In the genomic region with DNA sequence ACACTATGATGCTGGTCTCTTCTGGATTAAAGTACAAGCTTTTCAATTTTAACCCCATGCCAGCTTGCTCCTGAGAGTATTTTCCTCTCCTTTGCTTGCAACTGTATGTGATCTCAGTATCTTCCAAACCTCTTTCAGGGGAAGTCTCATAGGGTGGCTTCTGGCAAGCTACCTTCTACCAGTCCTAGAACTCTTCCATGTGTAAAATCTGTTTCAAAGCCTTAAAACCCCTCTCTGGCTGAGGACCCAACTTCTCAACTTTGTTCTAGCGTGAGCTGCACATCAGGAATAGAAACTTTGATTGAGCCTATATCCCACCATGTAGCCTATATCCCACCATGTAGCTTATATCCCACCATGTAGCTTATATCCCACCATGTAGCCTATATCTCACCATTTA, we compare ENCODE assay signal across 9 mouse cellular contexts. TPM values are rescaled to one million over a fixed set of nuclear protein-coding genes. Genes with fewer than 3 reads are reported as not detected.
DNase-seq lines count a peak whose midpoint lies in the region; ATAC-seq and TF ChIP-seq lines count a peak whose summit lies in the region.
"Had no signal": no experiment of that assay in that cellular context is flagged by ENCODE, and none has a peak within 500 bp of the region (broad histone marks: within the 10 kb centered on the region; RNA-seq: fewer than 3 reads in every experiment).

No protein-coding gene starts in this region.

- TF ChIP-seq CTCF in bone marrow, adult 2 months (IDR thresholded peaks at IDR 0.05; ENCODE audit: control insufficient read depth, insufficient read depth, low read length) = no peak
- TF ChIP-seq CTCF in kidney, adult 2 months (conservative IDR thresholded peaks at IDR 0.05; ENCODE audit: insufficient read depth, insufficient read length, low read depth, low read length) = no peak

- peak overlapping the region; percentile 58 for H3K4me3 ChIP-seq in heart, embryonic 15.5 days
- peak overlapping the region; percentile 97 for H3K4me3 ChIP-seq in bone marrow, adult 2 months (replicated peaks; ENCODE audit: control insufficient read depth, low read depth, low read length)
- H3K4me3 ChIP-seq in hindbrain, embryonic 14.5 days (replicated peaks; ENCODE audit: low read length) = peak overlapping the region; percentile 51
- H3K4me3 ChIP-seq in midbrain, embryonic 13.5 days (replicated peaks) = peak overlapping the region; percentile 51
- no peak overlapping the region for H3K4me3 ChIP-seq in kidney, adult 2 months (ENCODE audit: insufficient read depth, low read depth, low read length)

- no peak overlapping the region; the same call in 1 of the 2 replicates for H3K9ac ChIP-seq in heart, embryonic 15.5 days
- H3K9ac ChIP-seq in hindbrain, embryonic 14.5 days = no peak overlapping the region; the same call in 1 of the 2 replicates
- no peak overlapping the region for H3K9ac ChIP-seq in midbrain, embryonic 13.5 days (replicated peaks)

- H3K36me3 ChIP-seq in heart, embryonic 15.5 days = no peaks in the 10 kb centered on the region
- no peaks in the 10 kb centered on the region for H3K36me3 ChIP-seq in hindbrain, embryonic 14.5 days (replicated peaks; ENCODE audit: control insufficient read depth, insufficient read depth)
- H3K36me3 ChIP-seq in midbrain, embryonic 13.5 days = no peaks in the 10 kb centered on the region
- no peaks in the 10 kb centered on the region for H3K36me3 ChIP-seq in kidney, adult 2 months (ENCODE audit: control insufficient read depth, insufficient read depth, low read length)

- whole genome bisulfite sequencing in heart, embryonic 15.5 days = 74% methylated on average over 1 of the region's 1 CpGs
- 4% methylated on average over 1 of the region's 1 CpGs for WGBS in bone marrow, adult 2 months
- WGBS in hindbrain, embryonic 14.5 days = 86% methylated on average over 1 of the region's 1 CpGs
- 78% methylated on average over 1 of the region's 1 CpGs for WGBS in midbrain, embryonic 13.5 days
- 85% methylated on average over 1 of the region's 1 CpGs for WGBS in kidney, adult 2 months

- H3K4me2 ChIP-seq in heart, embryonic 15.5 days = peak overlapping the region; percentile 93; the same call in 1 of the 2 replicates
- H3K4me2 ChIP-seq in hindbrain, embryonic 14.5 days (replicated peaks) = peak overlapping the region; percentile 96
- H3K4me2 ChIP-seq in midbrain, embryonic 13.5 days (replicated peaks) = peak overlapping the region; percentile 79

- peaks cover 6% of the 10 kb centered on the region; the same call in 1 of the 2 replicates for H3K27me3 ChIP-seq in heart, embryonic 15.5 days
- no peaks in the 10 kb centered on the region for H3K27me3 ChIP-seq in hindbrain, embryonic 14.5 days (ENCODE audit: control insufficient read depth, insufficient read depth, low read length)
- H3K27me3 ChIP-seq in midbrain, embryonic 13.5 days = 0 out of 2 replicates have a peak, but pooled peaks cover 6% of the 10 kb centered on the region
- no peaks in the 10 kb centered on the region for H3K27me3 ChIP-seq in kidney, adult 2 months (replicated peaks; ENCODE audit: control insufficient read depth, insufficient read depth, low read length)

- no peaks in the 10 kb centered on the region for H3K9me3 ChIP-seq in heart, embryonic 15.5 days (replicated peaks)
- H3K9me3 ChIP-seq in hindbrain, embryonic 14.5 days (ENCODE audit: control insufficient read depth, low read length) = no peaks in the 10 kb centered on the region
- H3K9me3 ChIP-seq in midbrain, embryonic 13.5 days = no peaks in the 10 kb centered on the region

- no peak for ATAC-seq in heart, embryonic 15.5 days (replicated peaks; ENCODE audit: insufficient number of reproducible peaks, insufficient read depth, low FRiP score, low read depth)
- no peak for ATAC-seq in hindbrain, embryonic 14.5 days (ENCODE audit: low FRiP score)
- no peak for ATAC-seq in midbrain, embryonic 13.5 days

- no peak for TF ChIP-seq POLR2A in bone marrow, adult 2 months (IDR thresholded peaks at IDR 0.05; ENCODE audit: borderline replicate concordance, control insufficient read depth, low read depth, low read length)
- TF ChIP-seq POLR2A in kidney, adult 2 months (IDR thresholded peaks at IDR 0.05; ENCODE audit: low read depth, low read length) = no peak

- peaks cover 13% of the 10 kb centered on the region for H3K4me1 ChIP-seq in heart, embryonic 15.5 days (replicated peaks)
- H3K4me1 ChIP-seq in bone marrow, adult 2 months (ENCODE audit: control insufficient read depth, insufficient read depth, low read length) = peaks cover 2% of the 10 kb centered on the region
- H3K4me1 ChIP-seq in hindbrain, embryonic 14.5 days (replicated peaks; ENCODE audit: control insufficient read depth, insufficient read depth, low read length) = peaks cover 10% of the 10 kb centered on the region
- peaks cover 14% of the 10 kb centered on the region for H3K4me1 ChIP-seq in midbrain, embryonic 13.5 days (replicated peaks)
- no peaks in the 10 kb centered on the region for H3K4me1 ChIP-seq in kidney, adult 2 months (ENCODE audit: control insufficient read depth, insufficient read depth, low read length)

- H3K27ac ChIP-seq in heart, embryonic 15.5 days = peak overlapping the region; percentile 54; the same call in 1 of the 2 replicates
- H3K27ac ChIP-seq in bone marrow, adult 2 months (ENCODE audit: control insufficient read depth, insufficient read depth, low read depth, low read length, poor library complexity) = peak overlapping the region; percentile 98
- no peak overlapping the region for H3K27ac ChIP-seq in hindbrain, embryonic 14.5 days
- no peak overlapping the region for H3K27ac ChIP-seq in midbrain, embryonic 13.5 days
- H3K27ac ChIP-seq in kidney, adult 2 months (ENCODE audit: insufficient read depth, low read depth, low read length) = no peak overlapping the region

- DNase-seq in heart, adult 11 months = no peak
- no peak for DNase-seq in hindbrain, embryonic 14.5 days (ENCODE audit: low spot score)
- no peak for DNase-seq in right cerebral cortex, adult 18-20 months
- DNase-seq in kidney, adult 2 months = no peak
- no peak for DNase-seq in layer of hippocampus, adult 9-11 months
- DNase-seq: layer of hippocampus, postnatal 36 days had no signal

RNA-seq across cellular contexts. Expression of a gene that starts 1.1 kb away (rescaled TPM):
- 2.7 and 8.1 TPM in 2 replicates for polyA plus RNA-seq in heart, embryonic 15.5 days (2015; fragmentation: Nextera tagmentation; extraction: Ambion mirVana)
- 20.3 and 26.9 TPM in 2 replicates for polyA plus RNA-seq in bone marrow, adult 2 months (2011; ENCODE audit: insufficient read depth, insufficient read length, low replicate concordance, missing spikeins)
- polyA plus RNA-seq in hindbrain, embryonic 14.5 days (2014; fragmentation: Nextera tagmentation; extraction: Ambion mirVana) = 2.9 and 4.3 TPM in 2 replicates
- 3.1 TPM in 2 replicates for polyA plus RNA-seq in midbrain, embryonic 13.5 days (2015; fragmentation: Nextera tagmentation; extraction: Ambion mirVana)
- 0.95 and 1.9 TPM in 2 replicates for polyA plus RNA-seq in kidney, adult 2 months (2012; rRNA removed)

Comparison
In these comparisons a context has a peak if more than half of its experiments do, and no peak if none do; other contexts are left out.
1. H3K27ac ChIP-seq: peak in heart, embryonic 15.5 days (single experiment) and bone marrow, adult 2 months (single experiment); none in hindbrain, embryonic 14.5 days (single experiment), midbrain, embryonic 13.5 days (single experiment) and kidney, adult 2 months (single experiment).
2. Peak in every context shown above with its lines, with median percentiles within 50 percentile points of each other: H3K4me2 ChIP-seq.